Comparison of ENCODE assay signal across 15 mouse cellular contexts in the genomic region with DNA sequence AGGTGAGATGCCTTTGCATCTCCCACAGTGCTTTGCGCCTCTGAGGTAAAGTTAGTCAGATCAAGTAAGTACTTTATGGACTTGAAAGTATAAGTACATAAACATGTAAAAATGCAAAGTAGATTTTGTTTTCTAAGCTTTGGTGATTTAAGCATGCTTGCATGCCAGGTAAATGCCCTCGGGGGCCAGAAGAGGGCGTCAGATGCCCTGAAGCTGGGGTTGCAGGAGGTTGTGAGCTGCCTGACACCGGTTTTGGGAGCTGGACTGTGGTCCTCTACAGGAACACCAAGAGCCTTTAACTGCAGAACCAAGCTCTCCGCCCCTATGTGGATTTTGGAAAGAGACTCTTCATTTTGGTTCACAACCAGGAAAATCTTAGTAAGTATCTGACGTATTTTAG.
A peak's percentile ranks its signal among the peaks of the same experiment; 100 is the strongest.
DNase-seq lines count a peak whose midpoint lies in the region; TF ChIP-seq lines count a peak whose summit lies in the region.
"Had no signal": no experiment of that assay in that cellular context is flagged by ENCODE, and none has a peak within 500 bp of the region (broad histone marks: within the 10 kb centered on the region; RNA-seq: fewer than 3 reads in every experiment).

No protein-coding gene starts in this region.

- no peak overlapping the region for H3K4me3 ChIP-seq in layer of hippocampus, adult 2 months
- no peak overlapping the region for H3K4me3 ChIP-seq in E14TG2a.4 (replicated peaks; ENCODE audit: low read length)
- H3K4me3 ChIP-seq: forebrain, embryonic 13.5 days; heart, embryonic 15.5 days; hindbrain, embryonic 10.5 days; neural tube, embryonic 13.5 days had no signal

- no peaks in the 10 kb centered on the region for H3K9me3 ChIP-seq in E14TG2a.4 (ENCODE audit: low read length)
- H3K9me3 ChIP-seq: forebrain, embryonic 13.5 days; heart, embryonic 15.5 days; neural tube, embryonic 13.5 days had no signal

- peak; percentile 48 for TF ChIP-seq CTCF in layer of hippocampus, adult 2 months (conservative IDR thresholded peaks at IDR 0.05)
- TF ChIP-seq CTCF in E14TG2a.4 (conservative IDR thresholded peaks at IDR 0.05; ENCODE audit: low read length), result peak; percentile 69

- intact Hi-C loops in heart, postnatal 10 days (cut with DNase I), result no loop called here

- no peaks in the 10 kb centered on the region for H3K27me3 ChIP-seq in E14TG2a.4 (ENCODE audit: insufficient read depth, low read length)
- H3K27me3 ChIP-seq: CH12.LX; forebrain, embryonic 13.5 days; heart, embryonic 15.5 days; neural tube, embryonic 13.5 days had no signal

- H3K27ac ChIP-seq in layer of hippocampus, adult 2 months, result no peak overlapping the region
- H3K27ac ChIP-seq: forebrain, embryonic 13.5 days; heart, embryonic 15.5 days; hindbrain, embryonic 10.5 days; neural tube, embryonic 13.5 days had no signal

- peak; percentile 68 for DNase-seq in heart, adult 11 months
- DNase-seq in heart, postnatal 10 days, result no peak
- no peak for DNase-seq in layer of hippocampus, adult 2 months (ENCODE audit: low spot score in 2 of 2)
- DNase-seq in layer of hippocampus, postnatal 36 days, result no peak
- peak; percentile 48 for DNase-seq in ZHBTc4 (ENCODE audit: low read depth, low spot score)
- DNase-seq in frontal cortex, postnatal 36 days (ENCODE audit: low spot score in 2 of 2), result no peak
- no peak for DNase-seq in right cerebral cortex, postnatal 36 days (ENCODE audit: low spot score in 2 of 2)
- DNase-seq: cerebellum, postnatal 10 days; kidney, postnatal 4 days had no signal

- H3K36me3 ChIP-seq in E14TG2a.4 (ENCODE audit: insufficient read depth, low read length), result no peaks in the 10 kb centered on the region
- H3K36me3 ChIP-seq: heart, embryonic 15.5 days; hindbrain, embryonic 10.5 days; neural tube, embryonic 13.5 days had no signal

- H3K4me1 ChIP-seq in E14TG2a.4 (replicated peaks; ENCODE audit: low read depth, low read length), result no peaks in the 10 kb centered on the region
- H3K4me1 ChIP-seq: forebrain, embryonic 13.5 days; hindbrain, embryonic 10.5 days; neural tube, embryonic 13.5 days had no signal

Comparison
In these comparisons a context has a peak if more than half of its experiments do, and no peak if none do; other contexts are left out.
1. DNase-seq: peak in heart, adult 11 months (single experiment) and ZHBTc4 (single experiment); none in heart, postnatal 10 days (0 of 2), layer of hippocampus, adult 2 months (0 of 2), layer of hippocampus, postnatal 36 days (0 of 2), frontal cortex, postnatal 36 days (0 of 2) and right cerebral cortex, postnatal 36 days (0 of 2).